Mouse (Mus musculus): ENCODE measurements around the gene Mmadhc. TPM values are rescaled to one million over a fixed set of nuclear protein-coding genes. Genes with fewer than 3 reads are reported as not detected.

Gene Mmadhc
- total RNA-seq (2015) (76.9 and 77.0 TPM in 2 replicates), total RNA-seq (2017) (45.9 and 62.3 TPM in 2 replicates)

DNA sequence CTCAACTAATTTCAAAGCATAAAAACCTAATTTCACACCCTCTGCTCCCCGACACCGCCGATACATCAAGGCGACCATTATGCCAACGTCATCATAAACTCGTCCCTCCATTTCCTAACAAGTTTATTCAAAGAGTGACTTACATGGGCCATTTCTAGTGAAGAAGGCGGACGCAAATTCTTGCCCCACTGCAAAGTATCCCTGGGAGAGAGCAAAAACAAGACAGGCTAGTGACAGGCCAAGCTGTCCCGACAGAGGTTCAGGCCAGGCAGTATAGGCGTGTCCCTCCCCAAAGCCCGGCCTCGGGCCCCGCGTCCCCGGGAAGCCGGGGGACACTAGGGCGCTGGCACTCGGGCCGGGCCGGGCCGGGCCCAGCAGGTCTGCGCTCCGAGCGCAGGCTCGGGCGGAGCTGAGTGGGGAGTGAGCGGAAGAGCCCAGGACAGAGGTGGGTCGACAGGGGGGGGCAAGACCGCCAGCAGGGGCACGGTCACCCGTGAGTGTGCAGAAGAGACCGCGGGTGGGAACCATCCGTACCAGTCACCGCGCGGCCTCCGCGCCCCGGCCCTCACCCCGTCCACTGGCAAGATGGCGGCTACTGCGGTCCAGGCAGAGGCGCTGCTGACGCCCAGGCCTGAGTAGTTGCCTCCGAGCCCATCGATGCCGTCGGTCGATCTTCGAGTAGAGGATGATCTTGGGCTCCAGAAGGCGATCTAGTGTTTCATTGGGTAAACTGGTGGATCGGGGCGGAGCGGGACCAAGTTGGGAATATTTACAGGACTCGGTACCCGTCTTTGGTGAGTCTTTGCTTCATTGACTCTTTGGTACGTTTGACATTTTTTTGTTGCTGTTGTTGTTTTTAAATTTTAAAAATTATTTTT lies at the start of gene Mmadhc:
TSS of gene Mmadhc (minus strand) at position 693 of the 878 bp plus-strand sequence.
- ATAC-seq (ENCODE audit: poor library complexity, severe bottlenecking), result peak; percentile 93

DNA sequence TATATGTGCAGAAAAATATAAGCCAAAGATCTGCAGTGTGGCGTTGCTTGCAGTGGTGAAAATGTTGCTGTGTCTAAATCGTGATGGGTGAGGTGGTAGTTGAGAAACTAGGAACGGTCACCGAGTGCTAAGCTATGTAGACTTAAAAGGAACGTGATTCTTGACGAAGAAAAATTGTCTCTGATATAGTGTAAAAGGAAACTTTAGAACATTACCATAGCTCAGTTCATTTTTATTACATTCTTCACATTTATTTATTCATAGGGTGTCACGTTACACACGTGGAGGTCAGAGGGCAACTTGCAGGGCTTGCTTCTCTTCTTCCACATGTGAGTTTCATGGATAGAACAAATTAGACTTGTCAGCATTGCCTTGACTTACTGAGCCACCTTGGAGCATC lies 47.0 kb upstream of the Mmadhc start:
- no peak for ATAC-seq (ENCODE audit: poor library complexity, severe bottlenecking)

DNA sequence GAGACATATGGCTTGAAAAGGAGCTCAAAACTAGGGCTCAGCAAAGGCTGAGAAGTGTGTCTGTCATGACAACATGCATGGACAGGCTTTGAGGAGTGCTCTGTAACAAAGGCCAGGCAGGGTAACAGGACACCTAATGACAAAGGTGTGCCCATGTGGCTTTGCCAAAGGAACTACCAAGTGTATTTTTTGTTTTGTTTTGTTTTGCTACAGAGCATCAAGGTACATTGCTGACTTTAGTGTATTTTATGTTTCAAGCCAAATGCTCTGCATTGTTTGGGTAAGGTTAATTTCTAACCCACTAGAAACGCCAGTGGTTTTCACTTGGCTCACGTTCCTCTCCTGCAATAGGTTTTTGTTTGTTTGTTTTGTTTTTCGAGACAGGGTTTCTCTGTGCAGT lies 42.5 kb upstream of the Mmadhc start:
- no peak for ATAC-seq (ENCODE audit: poor library complexity, severe bottlenecking)

GRCm38 (mm10) chr2:50337596-50337995 lies 41.0 kb upstream of the Mmadhc start:
- ATAC-seq (ENCODE audit: poor library complexity, severe bottlenecking), result no peak

- ATAC-seq (ENCODE audit: poor library complexity, severe bottlenecking), result no peak
Observed at GRCm38 (mm10) chr2:50331716-50332270, 35.2 kb upstream of the Mmadhc start.

DNA sequence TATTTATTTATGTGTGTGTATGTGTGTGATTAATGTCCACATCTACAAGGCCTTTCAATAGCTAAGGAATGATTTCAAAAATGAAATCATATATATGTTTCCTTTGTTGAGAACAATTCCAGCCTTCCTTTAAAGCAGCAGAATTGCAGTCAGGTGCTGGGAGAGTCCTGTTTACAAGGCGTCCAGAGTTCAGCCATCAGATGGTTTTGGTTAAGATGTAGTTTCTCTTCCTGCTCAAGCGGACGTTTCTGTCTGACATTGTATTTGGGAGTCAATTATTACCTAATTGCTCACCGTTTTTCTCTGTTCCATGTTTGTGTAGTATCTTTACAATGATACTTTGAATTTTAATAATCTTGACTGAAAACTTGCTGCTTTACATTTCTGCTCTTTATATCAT lies 31.6 kb upstream of the Mmadhc start:
- no peak for ATAC-seq (ENCODE audit: poor library complexity, severe bottlenecking)

DNA sequence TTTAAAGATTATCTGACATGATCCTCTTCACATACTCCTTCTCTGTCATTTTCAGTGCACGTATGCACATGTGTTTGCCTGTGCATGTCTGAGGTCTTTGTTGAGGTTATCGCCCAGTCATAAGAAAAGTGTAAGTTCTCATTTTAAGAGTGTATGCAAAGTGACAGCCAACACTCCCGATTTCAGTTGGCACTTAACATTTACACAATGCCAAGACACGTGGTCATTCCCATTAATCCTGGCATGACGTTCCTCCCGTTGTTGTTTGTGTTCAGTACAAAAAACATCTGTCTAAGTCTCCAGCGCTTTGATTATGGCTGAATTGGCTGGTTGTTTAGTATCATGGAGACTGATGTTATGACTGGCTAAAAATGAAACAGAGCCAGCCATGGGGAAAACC lies 28.2 kb upstream of the Mmadhc start:
- no peak for ATAC-seq (ENCODE audit: poor library complexity, severe bottlenecking)

DNA sequence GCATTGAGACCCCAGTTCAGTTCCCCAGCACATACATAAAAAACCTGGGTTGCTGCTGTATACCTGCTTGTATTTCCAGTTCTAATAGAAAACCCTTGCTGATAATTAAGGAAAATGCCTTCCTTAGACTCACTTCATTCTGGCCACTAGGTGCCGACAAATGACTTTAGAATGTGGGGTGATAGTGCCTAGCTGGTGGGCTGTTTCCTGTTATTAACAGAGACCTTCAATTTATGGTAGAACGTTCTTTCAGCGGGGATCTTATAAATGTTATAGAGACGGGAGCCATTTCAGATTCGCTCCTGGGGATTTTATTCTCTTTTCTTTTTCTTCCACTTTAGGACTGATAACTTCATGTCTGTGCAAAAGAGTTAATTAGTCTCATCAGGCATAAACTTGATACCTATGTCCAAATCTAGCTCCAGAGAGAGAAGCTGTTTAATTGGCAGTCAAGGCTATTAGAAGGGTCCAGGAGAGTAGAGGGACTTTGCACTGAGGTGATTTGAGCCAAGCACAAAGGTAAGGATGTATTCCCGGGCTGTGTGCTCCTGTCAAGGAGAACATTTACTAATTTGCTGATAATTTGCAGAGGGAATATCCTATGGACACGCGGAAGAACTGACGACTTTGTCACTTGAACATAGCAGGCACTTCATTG lies 10.2 kb upstream of the Mmadhc start:
- ATAC-seq (ENCODE audit: poor library complexity, severe bottlenecking), result no peak; the same call in 1 of the 2 replicates

DNA sequence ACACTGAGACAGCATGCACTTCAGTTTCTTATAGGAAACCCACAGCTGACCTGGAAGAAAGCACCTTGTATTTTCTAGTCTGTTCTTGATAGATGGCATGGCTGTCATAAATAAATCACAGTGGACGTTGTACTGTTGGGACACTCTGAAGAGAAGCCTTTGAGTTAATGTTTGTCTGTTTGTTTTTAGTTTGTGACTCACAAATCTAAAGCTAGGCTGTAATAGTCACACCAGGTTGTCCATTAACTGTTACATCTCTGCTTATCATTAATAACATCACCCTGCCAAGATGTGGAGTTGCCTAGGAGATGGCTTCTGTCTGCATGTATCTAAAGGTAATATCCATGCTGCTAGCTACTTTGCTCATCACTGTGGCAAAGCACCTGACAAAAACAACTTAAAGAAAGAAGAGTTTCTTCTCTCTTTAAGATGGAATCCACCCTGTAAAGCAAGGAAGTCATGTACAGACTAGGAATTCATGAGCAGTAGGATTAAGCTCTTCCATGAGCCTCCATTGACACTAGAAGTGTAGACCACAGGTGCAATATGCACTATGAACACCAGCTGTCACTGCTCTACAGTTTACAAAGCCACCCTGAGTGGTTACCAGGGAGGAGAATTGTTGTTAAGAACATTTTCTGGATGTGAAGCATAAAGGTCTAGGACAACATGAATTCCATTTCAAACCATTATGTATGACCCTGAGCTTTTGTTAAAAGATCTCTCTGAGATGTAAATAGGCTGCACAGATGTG lies 8.4 kb upstream of the Mmadhc start:
- ATAC-seq (ENCODE audit: poor library complexity, severe bottlenecking), result no peak

GRCm38 (mm10) chr2:50296987-50297350 lies 368 bp upstream of the Mmadhc start:
- ATAC-seq (ENCODE audit: poor library complexity, severe bottlenecking), result no peak

DNA sequence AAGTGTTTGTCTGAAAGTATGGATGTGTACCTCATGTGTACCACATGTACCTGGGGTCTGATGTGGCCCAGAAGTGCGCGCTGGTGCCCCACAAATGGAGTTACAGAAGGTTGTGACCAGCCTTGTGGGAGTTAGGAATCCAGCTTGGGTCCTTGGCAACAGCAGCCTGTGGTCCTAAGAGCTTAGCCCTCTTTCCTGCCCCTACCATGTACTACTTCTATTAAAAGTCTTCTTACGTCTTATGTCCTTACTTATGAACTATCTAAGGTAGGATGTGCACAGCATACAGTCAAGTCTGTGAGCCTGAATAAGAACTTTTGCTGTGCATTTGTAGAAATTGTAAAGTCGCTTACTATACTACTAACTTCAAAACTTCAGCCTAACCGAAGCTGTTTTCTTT lies 1.0 kb downstream of the Mmadhc start:
- no peak for ATAC-seq (ENCODE audit: poor library complexity, severe bottlenecking)

DNA sequence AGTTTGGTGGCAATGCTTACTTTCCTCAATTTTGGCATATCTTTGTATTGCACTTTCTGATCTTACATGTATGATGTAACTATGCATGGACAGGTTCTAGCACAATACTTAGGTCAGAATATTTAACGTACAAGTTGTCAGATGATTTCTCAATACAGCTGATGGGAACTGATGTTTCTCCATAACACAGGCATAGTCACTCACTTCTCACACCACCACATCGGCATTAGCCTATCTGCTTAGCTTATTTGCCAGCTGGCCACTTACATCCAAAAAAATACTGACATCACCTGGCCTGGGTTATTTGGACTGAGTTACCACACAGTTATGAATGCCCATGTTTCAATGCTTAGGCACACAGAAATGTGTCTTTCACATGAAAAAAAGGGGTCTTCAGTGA lies 2.5 kb downstream of the Mmadhc start:
- ATAC-seq (ENCODE audit: poor library complexity, severe bottlenecking), result peak; percentile 14

- no peak for ATAC-seq (ENCODE audit: poor library complexity, severe bottlenecking)
Observed at GRCm38 (mm10) chr2:50293572-50293971, 3.0 kb downstream of the Mmadhc start.

DNA sequence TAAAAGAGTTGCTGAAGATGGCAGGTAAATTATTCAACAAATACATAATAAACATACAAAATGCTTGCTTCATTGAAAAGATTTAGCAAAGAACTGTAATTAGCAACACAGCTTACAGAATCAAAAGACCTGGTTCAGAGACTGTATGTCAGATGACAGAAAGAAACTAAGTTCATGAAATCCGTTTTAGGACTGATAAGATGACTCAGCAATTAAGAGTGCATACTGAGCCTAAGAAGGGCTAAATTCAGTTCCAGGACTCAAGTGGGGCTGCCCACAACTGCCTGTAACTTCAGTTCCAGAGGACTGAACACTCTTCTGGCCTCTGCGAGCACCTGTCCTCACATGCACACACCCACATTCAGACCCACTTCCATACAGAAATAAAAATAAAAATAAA lies 4.7 kb downstream of the Mmadhc start:
- ATAC-seq (ENCODE audit: poor library complexity, severe bottlenecking), result no peak

GRCm38 (mm10) chr2:50290754-50291153 lies 5.8 kb downstream of the Mmadhc start:
- ATAC-seq (ENCODE audit: poor library complexity, severe bottlenecking), result peak; percentile 61

- ATAC-seq (ENCODE audit: poor library complexity, severe bottlenecking), result no peak
Observed at GRCm38 (mm10) chr2:50284781-50285180, 11.8 kb downstream of the Mmadhc start.

- ATAC-seq (ENCODE audit: poor library complexity, severe bottlenecking), result no peak
Observed at GRCm38 (mm10) chr2:50284040-50284439, 12.6 kb downstream of the Mmadhc start.

- ATAC-seq (ENCODE audit: poor library complexity, severe bottlenecking), result no peak
Observed at GRCm38 (mm10) chr2:50276715-50277114, 19.9 kb downstream of the Mmadhc start.

DNA sequence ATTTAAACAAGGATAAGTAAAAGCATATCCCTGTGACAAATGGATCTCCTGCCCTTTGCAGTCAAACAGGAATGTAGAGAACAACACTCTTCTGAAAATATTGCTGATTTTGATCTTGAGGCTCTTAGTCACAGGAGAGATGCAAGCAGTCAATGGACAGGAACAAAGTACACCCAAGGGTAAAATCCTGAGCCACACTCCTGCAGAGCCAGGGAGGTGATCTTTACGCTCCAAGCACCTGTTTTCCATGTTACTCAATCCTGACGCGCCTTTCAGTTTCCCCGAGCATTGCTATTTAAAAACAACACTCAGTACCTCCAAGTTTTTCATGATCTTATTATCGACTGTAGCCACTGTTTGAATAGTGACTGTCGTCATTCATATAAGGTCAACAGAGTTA lies 23.2 kb downstream of the Mmadhc start:
- no peak for ATAC-seq (ENCODE audit: poor library complexity, severe bottlenecking)

- no peak for ATAC-seq (ENCODE audit: poor library complexity, severe bottlenecking)
Observed at GRCm38 (mm10) chr2:50272165-50272564, 24.4 kb downstream of the Mmadhc start.

DNA sequence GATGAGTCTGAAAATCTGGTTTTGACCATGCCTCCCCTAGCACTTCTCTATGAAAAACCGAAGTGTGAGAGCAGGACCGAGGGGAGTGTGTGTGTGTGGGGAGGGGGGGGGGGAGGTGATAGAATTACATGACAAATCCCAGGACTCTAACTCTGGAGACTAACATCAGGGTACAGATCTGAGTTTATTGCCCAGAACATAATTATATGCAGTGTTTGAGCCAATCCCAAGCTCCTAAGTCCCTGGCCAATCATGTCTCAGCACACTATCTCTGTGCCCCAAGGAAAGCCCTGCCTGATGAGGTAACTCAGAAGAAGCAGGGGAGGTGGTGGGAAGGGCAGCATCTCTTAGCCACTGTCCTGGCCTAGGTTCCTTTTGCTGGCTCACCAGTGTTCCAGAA lies 28.1 kb downstream of the Mmadhc start:
- no peak for ATAC-seq (ENCODE audit: poor library complexity, severe bottlenecking)
